Mouse (Mus musculus) spleen, postnatal 36 days (tissue): ENCODE data around the gene Pde9a.

Source experiments
- DNase-seq, 2 experiments: peaks; one replicate each; pipeline ENCODE4 v3.0.0; 2022; ENCODE audit warnings: low spot score in 2 of 2, mixed read lengths in 1 of 2

Pde9a gene

GRCm38 (mm10) chr17:31432878-31433281, 46.9 kb downstream of the Pde9a start:
- no peak for DNase-seq

DNA sequence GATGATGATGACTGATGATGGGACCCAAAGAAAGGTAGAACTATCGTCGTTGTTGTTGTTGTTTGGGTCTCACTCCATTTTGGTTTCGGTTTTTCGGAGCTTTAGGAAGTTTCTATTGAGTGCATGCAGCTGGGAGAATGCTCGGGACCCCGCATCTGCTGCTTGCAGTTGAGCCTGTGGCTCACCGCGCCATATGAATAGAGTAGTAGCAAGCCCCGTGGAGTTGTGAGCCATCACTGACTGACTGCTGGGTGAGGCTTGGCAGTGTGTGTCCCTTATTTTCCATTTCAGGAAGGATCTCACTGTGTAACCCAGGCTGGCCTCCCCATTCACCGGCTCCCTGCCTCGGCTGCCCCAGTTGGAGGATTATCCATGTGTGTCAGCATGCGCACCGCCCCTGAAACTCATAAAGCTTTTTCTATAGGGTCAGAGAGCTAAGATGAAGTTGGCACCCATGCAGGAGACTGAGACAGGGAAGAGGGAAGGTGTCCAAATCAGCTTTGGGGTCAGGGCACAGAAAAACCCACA, 47.5 kb downstream of the Pde9a start:
- DNase-seq: no peak

DNA sequence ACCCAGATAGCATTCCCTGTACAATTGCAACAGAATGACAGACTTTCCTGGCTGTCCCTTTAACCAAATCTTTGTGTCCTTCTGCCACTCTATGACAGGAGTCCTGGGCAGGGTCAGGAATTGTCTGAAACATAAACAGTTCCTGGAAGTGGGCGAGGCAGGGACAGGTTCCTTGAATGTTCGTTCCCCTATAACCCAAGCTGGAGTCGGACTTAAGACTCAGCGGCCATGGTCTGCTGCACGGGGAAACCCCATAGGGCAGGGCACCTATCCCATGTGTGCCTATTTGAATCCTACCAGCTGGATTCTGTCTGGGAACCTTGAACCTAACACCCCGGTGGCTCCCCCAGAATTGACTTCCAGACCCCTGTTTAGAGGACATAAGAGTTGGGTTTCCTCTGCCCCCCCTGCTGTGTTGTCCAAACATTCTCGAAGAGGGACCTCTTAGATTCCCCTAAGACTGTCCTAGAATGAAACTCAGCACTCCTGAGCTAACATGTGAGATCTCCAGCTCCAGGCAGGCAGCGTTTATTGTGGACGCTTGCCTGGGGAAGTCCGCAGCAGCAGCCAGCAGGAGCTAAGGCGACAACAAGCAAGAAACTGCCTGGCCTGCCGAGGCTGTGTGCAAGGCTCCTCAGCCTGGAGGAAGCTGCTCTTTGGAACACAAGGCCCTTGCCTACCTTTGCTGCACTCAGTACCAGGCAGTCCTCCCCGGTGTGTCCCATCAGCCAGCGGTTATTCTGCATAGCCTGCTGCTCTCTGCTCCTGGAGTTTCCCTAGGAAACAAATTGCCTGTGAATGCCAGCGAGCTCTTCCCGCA, 48.2 kb downstream of the Pde9a start:
- no peak for DNase-seq

GRCm38 (mm10) chr17:31434825-31435325, 48.9 kb downstream of the Pde9a start:
- DNase-seq: no peak

GRCm38 (mm10) chr17:31435934-31436813, 50.2 kb downstream of the Pde9a start:
- DNase-seq: no peak

GRCm38 (mm10) chr17:31436814-31437406, 50.9 kb downstream of the Pde9a start:
- DNase-seq: no peak

- no peak for DNase-seq
These were observed 51.5 kb downstream of the Pde9a start for GRCm38 (mm10) chr17:31437482-31437881.

GRCm38 (mm10) chr17:31439978-31440377, 54.0 kb downstream of the Pde9a start:
- DNase-seq: peak in 1 of 2 experiments; percentile 15

DNA sequence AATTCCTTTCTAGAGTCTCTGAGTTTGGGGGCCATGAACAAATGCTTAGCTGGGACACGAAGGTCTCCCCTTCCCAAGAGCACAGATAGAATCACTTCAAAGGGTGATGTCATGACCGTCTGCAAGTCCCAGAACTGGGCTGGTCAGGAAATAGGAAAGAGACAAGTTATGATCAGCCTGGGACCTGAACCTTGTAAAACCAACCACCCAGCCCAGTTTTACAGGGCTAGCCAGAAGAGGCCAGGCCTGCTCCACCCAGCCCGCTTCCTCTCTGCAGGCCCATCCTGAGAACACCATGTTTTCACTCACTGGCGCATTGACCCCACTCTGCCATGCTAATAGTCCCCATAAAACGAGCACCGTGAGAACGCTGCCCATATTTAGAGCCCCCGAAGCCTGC, 56.5 kb downstream of the Pde9a start:
- no peak for DNase-seq

- no peak for DNase-seq
These were observed 58.2 kb downstream of the Pde9a start for GRCm38 (mm10) chr17:31444251-31444650.

DNA sequence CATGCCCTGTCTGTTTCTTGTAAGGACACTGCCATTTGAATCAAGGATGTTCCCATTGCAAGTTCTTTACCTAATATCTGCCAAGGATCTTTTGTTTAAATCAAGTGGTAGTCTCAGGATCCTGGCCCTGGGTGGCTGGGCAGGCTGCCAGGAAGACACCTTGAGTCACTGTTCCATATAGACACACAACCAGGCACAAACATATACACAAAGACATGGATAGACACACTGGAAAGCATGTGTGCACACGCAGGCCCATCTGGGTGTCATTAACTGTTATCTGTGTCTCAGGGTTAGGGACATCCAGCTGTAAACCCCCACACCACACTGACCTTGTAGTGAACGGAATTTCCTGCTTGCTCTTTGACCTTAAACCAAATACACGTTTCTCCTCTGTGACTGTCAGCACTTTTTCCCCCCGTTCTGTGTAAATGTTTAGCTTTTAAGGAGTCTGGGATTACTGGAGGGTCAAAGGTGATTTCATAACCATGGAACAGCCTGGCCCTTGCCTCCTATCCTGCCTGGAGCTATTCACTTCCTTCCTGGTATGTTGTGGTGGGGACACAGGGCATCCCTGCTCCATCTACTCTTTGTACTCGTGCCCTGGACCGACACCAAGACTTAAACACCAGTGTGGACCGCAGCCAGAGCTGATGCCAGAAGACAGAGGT, 59.2 kb downstream of the Pde9a start:
- DNase-seq: no peak

DNA sequence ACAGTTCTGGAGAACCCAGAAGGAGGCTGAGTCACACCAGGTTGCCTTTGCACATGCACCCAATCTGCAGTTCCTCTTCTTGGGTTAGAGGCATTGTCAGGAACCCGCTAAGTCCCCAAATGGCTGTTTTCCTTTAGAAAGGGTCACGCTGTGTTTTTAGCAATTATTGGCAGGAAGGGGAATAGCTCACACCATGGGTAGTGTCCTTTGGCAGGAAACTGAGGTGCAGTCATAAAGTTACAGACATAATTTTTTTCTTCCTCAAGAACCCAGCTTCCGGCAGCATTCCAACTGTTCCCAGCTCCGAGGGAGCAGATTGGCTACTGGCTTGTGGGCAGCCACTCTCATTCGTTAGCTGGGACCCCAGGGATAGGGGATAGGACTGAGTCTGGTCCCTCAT, 61.8 kb downstream of the Pde9a start:
- no peak for DNase-seq

DNA sequence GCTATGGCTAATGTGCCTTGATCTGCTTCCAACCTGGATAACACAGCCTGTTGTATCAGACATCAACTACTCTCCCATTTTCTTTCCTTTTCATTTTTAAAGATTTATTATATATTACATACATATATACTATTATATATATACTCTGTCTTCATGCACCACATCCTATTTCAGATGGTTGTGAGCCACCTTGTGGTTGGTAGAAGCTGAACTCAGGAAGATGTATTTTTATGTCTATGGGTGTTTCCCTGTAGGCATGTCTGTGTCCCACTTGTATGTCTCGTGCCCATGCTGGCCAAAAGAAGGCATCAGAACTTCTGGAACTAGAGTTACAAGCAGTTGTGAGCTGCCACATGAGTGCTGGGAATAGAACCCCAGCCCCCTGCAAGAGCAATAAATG, 62.5 kb downstream of the Pde9a start:
- no peak for DNase-seq

GRCm38 (mm10) chr17:31450206-31450605, 64.2 kb downstream of the Pde9a start:
- no peak for DNase-seq

DNA sequence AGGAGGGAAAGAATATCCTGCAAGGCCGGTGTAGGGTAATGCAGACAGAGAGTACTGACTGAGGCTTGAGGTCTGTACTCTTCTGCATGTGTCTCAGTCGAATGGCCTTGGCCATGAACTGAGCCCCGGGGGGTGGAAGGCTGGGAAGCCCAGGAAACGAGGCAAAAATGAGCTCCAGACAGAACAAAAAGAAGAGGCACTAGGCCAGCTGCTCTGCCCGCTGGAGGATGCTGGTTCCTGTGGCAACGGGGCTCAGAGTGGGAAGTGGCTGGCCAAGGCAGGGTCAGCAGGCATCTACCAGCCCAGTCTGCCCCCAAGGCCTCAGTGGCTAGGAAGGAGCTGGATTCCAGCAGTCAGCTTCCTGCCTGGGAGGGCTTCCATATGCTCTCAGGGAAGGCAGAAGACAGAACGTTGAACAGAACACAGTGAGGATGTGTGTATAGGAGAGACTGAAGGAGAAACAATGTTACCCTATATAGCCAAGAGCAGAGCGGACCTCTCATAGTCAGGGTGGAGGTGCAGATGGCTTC, 65.2 kb downstream of the Pde9a start:
- DNase-seq: no peak

DNA sequence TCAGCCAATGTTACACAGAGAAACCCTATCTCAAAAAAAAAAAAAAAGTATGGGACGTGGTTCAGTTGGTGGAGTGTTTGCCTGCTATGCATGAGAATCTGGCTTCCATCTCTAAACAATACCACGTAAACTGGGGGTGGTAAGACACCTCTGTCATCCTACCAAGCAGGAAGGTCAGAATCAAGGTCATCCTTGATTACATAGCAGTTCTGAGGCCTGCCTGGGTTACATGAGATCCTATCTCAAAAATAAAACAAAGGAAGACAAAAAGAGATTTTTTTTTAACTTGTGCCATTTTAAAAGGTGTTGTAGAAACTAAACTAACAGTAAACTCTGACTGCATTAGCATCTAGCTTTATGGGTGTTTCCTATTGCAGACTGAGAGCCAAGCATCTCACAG, 66.8 kb downstream of the Pde9a start:
- DNase-seq: no peak

- DNase-seq: no peak
These were observed 67.5 kb downstream of the Pde9a start for GRCm38 (mm10) chr17:31453476-31453875.

GRCm38 (mm10) chr17:31454056-31454455, 68.0 kb downstream of the Pde9a start:
- no peak for DNase-seq

DNA sequence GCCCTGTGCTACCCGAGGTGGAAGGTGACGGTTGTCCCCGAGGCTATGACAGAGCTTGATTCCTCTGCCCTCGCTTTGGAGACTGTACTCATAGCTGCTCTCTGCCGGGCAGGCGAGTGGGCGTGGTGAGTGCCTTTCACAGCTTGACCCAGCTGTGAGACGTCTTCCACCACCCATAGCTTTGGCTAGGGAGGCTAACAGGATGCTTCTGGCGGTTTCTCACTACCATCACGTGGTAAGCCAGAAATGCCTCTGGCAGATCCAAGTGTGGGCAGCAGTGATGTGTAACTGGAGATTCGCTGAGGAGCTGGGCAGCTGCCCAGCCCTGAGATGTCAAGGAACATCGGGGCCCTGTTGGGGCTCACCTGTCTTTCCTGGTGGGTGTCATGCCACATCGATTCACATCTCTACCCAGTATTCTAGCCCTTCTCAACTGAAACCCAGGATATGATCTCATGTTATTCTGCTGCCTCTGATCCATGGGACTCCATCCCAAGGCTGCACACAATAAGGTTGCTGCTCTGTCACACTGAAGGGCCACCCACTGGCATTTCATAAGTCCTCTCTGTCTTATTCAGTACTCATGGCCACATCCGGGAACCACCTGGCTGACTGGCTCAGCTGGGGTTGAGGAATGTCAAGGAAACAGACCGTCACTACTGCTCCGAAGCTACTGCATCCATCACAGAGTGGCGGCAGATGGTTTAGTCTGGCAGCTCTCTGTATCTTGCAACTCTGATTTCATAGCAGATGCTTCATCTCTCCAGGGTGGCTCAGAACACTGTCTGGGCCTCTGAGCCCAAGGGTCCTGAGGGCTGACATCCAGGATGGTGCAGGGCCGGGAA, 70.9 kb downstream of the Pde9a start:
- no peak for DNase-seq

GRCm38 (mm10) chr17:31460416-31460815, 74.4 kb downstream of the Pde9a start:
- DNase-seq: no peak
